Mouse (Mus musculus) B cell, adult 62 days (primary cell): ENCODE results near the gene Kif12. TPM values are rescaled to one million over a fixed set of nuclear protein-coding genes. Genes with fewer than 3 reads are reported as not detected.

Experiments used
- total RNA-seq: library from RNA; stranded (reverse); gene quantifications from 4 replicates; pipeline ENCODE4 v1.2.4, GENCODE M21; 2023

Kif12 gene
- not detected in 4 replicates for total RNA-seq

DNA sequence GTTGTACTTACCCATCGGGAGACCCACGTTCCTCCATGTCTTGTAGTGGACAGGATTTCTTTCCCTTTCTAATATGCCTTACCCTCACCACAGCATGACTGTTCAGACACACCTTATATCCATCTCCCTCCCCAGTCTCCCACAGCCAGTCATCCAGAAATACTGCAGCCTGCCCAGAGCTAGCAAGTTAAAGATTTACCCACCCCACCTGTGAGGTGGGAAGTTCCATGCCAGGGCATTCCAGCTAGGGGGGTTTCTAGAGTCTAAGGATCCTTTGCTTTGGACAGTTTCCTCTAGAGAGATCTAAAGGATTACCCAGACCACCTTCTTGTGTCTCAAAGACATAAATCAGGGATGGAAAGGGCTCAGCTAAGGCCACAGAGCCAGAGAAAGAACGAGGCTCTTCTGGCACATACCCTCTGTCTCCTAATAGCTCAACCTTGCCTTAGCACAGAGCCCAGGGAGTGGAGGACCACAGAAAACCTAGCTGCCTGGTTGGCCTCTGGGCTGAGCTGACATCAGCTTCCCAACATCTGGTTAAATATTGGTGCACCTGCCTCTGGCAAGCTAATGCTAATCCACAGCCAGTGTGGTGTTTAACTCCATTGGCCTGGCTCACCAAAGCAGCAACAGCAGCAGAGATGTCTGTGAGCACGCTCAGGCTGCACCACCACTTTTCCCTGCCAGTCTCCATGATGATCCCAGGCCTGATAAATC, at the start of gene Kif12:
Kif12 (minus strand) TSS at position 163 of the 717 bp plus-strand sequence.

GRCm38 (mm10) chr4:63213907-63214621, 42.1 kb upstream of the Kif12 start, which contains the start of gene Col27a1:
Col27a1 (plus strand) TSS chr4:63214004.

GRCm38 (mm10) chr4:63154699-63155098, 17.2 kb downstream of the Kif12 start, which contains the start of gene Ambp:
Ambp (minus strand) TSS chr4:63154799.

Other genes starting within 250 kb of the Kif12 start
- 0.12 to 0.19 TPM in 2 of 4 replicates, not detected in the others for gene Zfp618, start 206.6 kb downstream of the Kif12 start, total RNA-seq
- gene Ambp, start 17.3 kb downstream of the Kif12 start, total RNA-seq, result not detected in 4 replicates
- gene Col27a1, start 41.9 kb upstream of the Kif12 start, total RNA-seq, result 7.1 to 9.0 TPM (median 7.7 TPM) in 4 replicates
- not detected in 4 replicates for gene Orm1, start 172.4 kb upstream of the Kif12 start, total RNA-seq
- not detected in 4 replicates for gene Orm3, start 184.0 kb upstream of the Kif12 start, total RNA-seq
- not detected in 4 replicates for gene Orm2, start 190.3 kb upstream of the Kif12 start, total RNA-seq
- 272 to 291 TPM (median 282 TPM) in 4 replicates for gene Akna, start 231.2 kb upstream of the Kif12 start, total RNA-seq